Mouse (Mus musculus): ENCODE results near the gene Gstp1.
"Not testable (repeated sequence)": the region's sequence is repeated elsewhere in the genome, so short reads cannot be mapped to it uniquely, and the experiment has no call there.

The Gstp1 gene

GRCm38 (mm10) chr19:4060044-4060898 lies 22.5 kb upstream of the Gstp1 start:
- not testable (repeated sequence) for DNase-seq (ENCODE audit: low spot score)

GRCm38 (mm10) chr19:4059069-4059740 lies 21.4 kb upstream of the Gstp1 start, which contains the start of gene Gstp3:
Gstp3 (minus strand) TSS chr19:4059569.
- no peak for DNase-seq (ENCODE audit: low spot score)

- DNase-seq (ENCODE audit: low spot score), result no peak
Measured at GRCm38 (mm10) chr19:4058581-4058980, 20.8 kb upstream of the Gstp1 start.

GRCm38 (mm10) chr19:4057962-4058361 lies 20.2 kb upstream of the Gstp1 start:
- no peak for DNase-seq (ENCODE audit: low spot score)

GRCm38 (mm10) chr19:4057389-4057788 lies 19.6 kb upstream of the Gstp1 start:
- DNase-seq (ENCODE audit: low spot score), result no peak

GRCm38 (mm10) chr19:4056727-4057126 lies 18.9 kb upstream of the Gstp1 start:
- DNase-seq (ENCODE audit: low spot score), result no peak

- no peak for DNase-seq (ENCODE audit: low spot score)
Measured at GRCm38 (mm10) chr19:4055947-4056693, 18.3 kb upstream of the Gstp1 start.

- DNase-seq (ENCODE audit: low spot score), result no peak
Measured at GRCm38 (mm10) chr19:4055216-4055946, 17.6 kb upstream of the Gstp1 start.

GRCm38 (mm10) chr19:4054613-4055012 lies 16.8 kb upstream of the Gstp1 start:
- no peak for DNase-seq (ENCODE audit: low spot score)

GRCm38 (mm10) chr19:4052516-4053030 lies 14.8 kb upstream of the Gstp1 start:
- no peak for DNase-seq (ENCODE audit: low spot score)

GRCm38 (mm10) chr19:4051741-4052515 lies 14.1 kb upstream of the Gstp1 start:
- DNase-seq (ENCODE audit: low spot score), result no peak

GRCm38 (mm10) chr19:4051016-4051415 lies 13.2 kb upstream of the Gstp1 start:
- DNase-seq (ENCODE audit: low spot score), result no peak

GRCm38 (mm10) chr19:4049069-4049468 lies 11.3 kb upstream of the Gstp1 start:
- DNase-seq (ENCODE audit: low spot score), result not testable (repeated sequence)

GRCm38 (mm10) chr19:4047859-4048258 lies 10.1 kb upstream of the Gstp1 start:
- no peak for DNase-seq (ENCODE audit: low spot score)

GRCm38 (mm10) chr19:4046866-4047254 lies 9.1 kb upstream of the Gstp1 start:
- no peak for DNase-seq (ENCODE audit: low spot score)

- DNase-seq (ENCODE audit: low spot score), result peak; percentile 79
Measured at GRCm38 (mm10) chr19:4045966-4046865, 8.4 kb upstream of the Gstp1 start, which contains the start of gene Gstp2. Gstp2 (minus strand) TSS chr19:4046023.

- not testable (repeated sequence) for DNase-seq (ENCODE audit: low spot score)
Measured at GRCm38 (mm10) chr19:4044109-4044508, 6.3 kb upstream of the Gstp1 start.

GRCm38 (mm10) chr19:4042124-4042523 lies 4.3 kb upstream of the Gstp1 start:
- DNase-seq (ENCODE audit: low spot score), result no peak

GRCm38 (mm10) chr19:4041500-4041899 lies 3.7 kb upstream of the Gstp1 start:
- DNase-seq (ENCODE audit: low spot score), result not testable (repeated sequence)

GRCm38 (mm10) chr19:4040941-4041340 lies 3.2 kb upstream of the Gstp1 start:
- DNase-seq (ENCODE audit: low spot score), result not testable (repeated sequence)

Measured in left cerebral cortex, adult 11 months (tissue).